Mouse (Mus musculus): ENCODE results near the gene Mapk10.

Mapk10 gene

GRCm38 (mm10) chr5:103211101-103211848 lies at the start of gene Mapk10:
Gene Mapk10, minus strand, starts transcription at chr5:103211334.
- peak; percentile 92 for DNase-seq (ENCODE audit: low spot score)

GRCm38 (mm10) chr5:103256144-103256543 lies 45.0 kb upstream of the Mapk10 start:
- DNase-seq (ENCODE audit: low spot score), result no peak

DNA sequence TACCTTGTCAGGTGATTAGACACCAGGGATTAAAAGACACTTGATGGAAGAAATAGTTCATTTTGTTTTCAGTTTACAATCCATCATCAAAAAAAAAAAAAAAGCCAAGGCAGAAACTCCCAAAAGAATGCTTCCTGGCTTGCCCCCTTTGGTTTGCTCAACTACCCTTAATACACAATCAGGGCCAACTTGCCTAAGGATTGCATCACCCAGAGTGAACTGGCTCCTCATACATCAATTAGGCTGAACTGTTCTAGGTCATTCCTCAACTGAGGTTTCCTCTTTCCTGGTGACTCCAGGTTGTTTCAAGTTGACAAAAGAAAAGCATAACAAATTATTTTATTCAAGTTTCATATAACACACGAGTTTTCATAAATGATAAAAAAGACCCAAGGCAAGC lies 31.3 kb upstream of the Mapk10 start:
- DNase-seq (ENCODE audit: low spot score), result no peak

DNA sequence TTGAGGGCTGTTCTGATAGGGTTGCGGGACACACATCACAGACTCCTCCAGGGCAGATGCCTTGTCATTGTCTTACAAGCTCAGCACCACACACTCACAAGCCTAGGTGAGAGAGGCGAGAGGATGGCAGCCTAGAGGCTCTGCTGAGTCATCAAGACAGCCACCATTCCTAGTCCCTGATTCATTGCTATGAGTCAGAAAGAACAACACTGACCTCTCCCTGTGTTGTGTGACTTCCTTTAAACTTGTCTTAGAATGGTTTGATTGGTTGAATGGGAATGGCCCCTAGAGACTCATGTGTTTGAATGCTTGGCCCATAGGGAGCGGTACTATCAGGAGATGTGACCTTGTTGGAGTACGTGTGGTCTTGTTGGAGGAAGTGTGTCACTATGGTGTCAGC lies 20.7 kb upstream of the Mapk10 start:
- DNase-seq (ENCODE audit: low spot score), result no peak

DNA sequence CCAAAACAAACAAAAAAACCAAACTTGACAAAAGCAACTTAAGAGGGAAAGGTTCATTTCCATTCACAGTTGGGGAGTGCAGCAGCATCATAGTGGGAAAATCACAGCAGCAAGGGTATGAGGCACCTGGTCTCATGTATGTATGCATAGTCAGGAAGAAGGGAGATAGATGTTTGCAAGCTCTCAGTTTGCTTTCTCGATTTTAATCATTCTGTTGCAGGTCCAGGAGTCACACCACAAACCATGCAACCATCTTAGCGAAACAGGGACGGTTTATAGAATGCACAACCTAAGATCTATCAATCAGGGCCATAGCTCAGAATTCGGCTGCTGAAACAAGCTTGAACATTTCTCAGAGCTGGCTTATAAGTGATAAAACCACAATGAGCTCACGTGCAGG lies 19.2 kb upstream of the Mapk10 start:
- no peak for DNase-seq (ENCODE audit: low spot score)

DNA sequence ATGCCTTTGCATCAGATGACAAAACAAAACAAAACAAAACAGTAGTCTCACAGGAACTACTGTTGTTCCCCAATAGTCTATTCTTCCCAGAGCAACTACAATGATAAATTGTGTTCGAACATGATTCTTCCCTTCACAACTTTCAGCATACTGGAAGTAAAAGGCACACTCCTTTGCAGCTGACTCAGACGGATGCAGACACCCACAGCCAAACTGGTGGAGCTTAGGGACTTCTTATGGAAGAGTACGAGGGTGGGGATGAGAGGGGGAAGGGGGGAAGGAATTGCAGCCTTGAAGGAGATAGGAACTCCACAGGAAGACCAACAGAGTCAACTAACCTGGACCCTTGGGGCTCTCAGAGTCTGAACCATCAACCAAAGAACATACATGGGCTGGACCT lies 18.2 kb upstream of the Mapk10 start:
- DNase-seq (ENCODE audit: low spot score), result no peak

DNA sequence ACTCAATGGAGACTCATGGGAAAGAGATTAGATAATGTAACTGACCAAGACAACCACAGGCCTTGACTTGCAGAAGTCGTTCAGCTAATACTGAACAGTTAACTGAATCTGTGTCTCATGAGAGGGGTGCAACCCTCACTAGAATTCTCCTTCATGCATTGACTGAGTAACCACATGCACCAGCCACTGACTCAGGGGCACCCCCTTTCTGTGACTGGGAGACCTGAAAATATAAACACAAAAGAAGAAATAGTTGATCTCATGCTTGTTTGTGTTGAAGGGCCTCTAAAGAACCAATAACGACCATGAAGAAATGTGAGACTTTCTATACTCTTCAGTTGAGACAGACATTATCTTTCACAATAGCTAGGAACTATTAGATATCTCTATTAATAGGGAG lies 10.9 kb upstream of the Mapk10 start:
- DNase-seq (ENCODE audit: low spot score), result no peak

- DNase-seq (ENCODE audit: low spot score), result peak; percentile 31
Observed at GRCm38 (mm10) chr5:103210644-103211043, 490 bp downstream of the Mapk10 start.

GRCm38 (mm10) chr5:103210018-103210417 lies 1.1 kb downstream of the Mapk10 start:
- no peak for DNase-seq (ENCODE audit: low spot score)

DNA sequence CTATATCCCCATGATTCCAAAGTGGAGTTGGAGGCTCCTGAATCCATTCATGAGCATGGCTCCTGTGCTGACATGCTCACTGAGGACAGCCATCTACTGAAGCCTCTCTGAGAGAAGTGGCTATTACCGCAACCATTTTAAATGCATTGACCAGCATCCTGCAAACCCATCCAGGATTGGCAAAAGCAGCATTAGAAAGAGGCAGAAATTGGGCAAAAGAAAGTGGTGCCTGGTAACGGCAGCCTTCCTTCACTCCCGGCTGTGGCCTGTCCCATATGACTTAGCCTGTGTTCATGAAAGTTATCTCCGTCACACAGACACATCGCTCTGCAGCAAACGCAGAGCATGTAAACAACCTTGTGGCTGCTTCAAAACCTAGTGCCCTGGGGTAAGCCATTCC lies 1.6 kb downstream of the Mapk10 start:
- no peak for DNase-seq (ENCODE audit: low spot score)

- no peak for DNase-seq (ENCODE audit: low spot score)
Observed at GRCm38 (mm10) chr5:103208869-103209268, 2.3 kb downstream of the Mapk10 start.

GRCm38 (mm10) chr5:103208021-103208511 lies 3.1 kb downstream of the Mapk10 start:
- no peak for DNase-seq (ENCODE audit: low spot score)

- DNase-seq (ENCODE audit: low spot score), result no peak
Observed at GRCm38 (mm10) chr5:103197796-103198325, 13.3 kb downstream of the Mapk10 start.

DNA sequence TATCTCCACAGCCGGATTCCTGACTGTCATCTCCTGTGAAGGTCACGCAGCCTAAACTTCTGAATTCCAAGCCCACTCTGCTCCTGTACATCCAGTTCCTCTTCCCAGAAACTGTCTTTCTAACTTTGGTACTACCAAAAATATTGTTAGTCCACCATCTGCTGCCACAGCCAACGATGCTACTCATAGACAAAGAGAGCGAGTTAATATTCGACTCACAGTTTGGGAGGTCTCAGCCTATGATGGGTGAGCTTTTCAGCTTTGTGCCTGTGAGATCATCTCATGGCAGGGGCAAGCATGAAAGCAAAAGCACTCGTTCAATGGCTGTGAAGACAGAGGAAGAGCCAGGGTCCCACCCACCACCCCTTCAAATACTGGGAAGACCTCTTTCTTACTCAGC lies 16.6 kb downstream of the Mapk10 start:
- DNase-seq (ENCODE audit: low spot score), result no peak

GRCm38 (mm10) chr5:103193700-103194099 lies 17.4 kb downstream of the Mapk10 start:
- DNase-seq (ENCODE audit: low spot score), result no peak

DNA sequence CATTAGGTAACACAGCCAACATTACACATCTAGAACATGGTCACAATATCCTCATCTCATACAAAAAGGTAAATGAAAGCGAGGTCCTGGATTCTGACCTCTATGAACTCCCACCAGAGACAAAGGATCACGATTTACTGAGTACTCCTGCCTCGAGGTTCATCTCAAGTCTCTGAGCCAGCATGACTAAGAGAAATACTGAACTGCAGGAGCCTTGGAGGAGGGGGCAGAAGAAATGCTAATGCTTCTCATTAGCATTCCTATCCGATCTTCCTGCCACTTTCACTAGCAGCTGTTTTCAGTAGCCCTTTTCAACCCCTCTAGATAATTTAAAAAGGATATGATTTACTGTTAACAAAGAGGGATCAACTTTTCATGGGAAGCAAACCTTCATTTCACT lies 19.6 kb downstream of the Mapk10 start:
- DNase-seq (ENCODE audit: low spot score), result no peak

GRCm38 (mm10) chr5:103184256-103184655 lies 26.9 kb downstream of the Mapk10 start:
- no peak for DNase-seq (ENCODE audit: low spot score)

GRCm38 (mm10) chr5:103181622-103182021 lies 29.5 kb downstream of the Mapk10 start:
- no peak for DNase-seq (ENCODE audit: low spot score)

GRCm38 (mm10) chr5:103177010-103177409 lies 34.1 kb downstream of the Mapk10 start:
- peak; percentile 32 for DNase-seq (ENCODE audit: low spot score)

GRCm38 (mm10) chr5:103175989-103176388 lies 35.1 kb downstream of the Mapk10 start:
- DNase-seq (ENCODE audit: low spot score), result no peak

DNA sequence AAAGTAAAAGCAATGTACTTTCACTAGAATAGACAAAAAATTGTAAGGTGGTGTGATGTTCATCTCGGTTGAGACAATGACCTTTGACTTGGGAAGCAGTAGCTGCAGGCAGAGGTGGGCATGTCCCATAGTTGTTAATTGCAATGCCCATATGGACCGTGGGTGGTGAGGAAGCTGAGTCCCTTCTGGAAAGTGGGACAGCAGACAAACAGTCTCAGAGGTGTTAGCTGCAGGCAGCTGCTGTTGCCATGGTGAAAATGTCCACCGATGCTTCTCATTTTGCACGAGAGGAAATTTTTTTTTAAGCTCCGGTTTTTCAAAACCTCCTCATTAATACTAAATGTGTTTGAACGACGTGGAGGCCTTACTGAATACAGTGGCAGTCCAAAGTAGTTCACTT lies 36.5 kb downstream of the Mapk10 start:
- peak; percentile 37 for DNase-seq (ENCODE audit: low spot score)

GRCm38 (mm10) chr5:103171207-103171606 lies 39.9 kb downstream of the Mapk10 start:
- DNase-seq (ENCODE audit: low spot score), result no peak

DNA sequence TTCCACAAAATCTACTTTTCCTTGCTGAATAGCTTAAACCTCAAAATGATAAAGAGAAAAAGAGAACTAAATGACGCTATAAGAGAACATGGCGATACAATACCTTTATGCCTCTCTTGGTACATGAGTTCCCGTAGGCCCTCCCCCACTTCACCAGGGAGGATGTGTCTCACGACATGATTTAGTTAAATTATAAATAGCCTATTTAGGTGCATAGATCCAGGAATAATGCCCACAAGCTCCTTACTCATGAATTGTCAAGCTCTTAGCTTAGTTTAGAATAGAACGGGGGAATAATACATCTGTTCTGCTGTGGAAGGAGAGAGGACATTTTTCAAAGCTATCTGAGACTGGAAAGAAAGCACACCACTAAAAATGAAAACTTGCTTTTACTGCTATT lies 43.8 kb downstream of the Mapk10 start:
- no peak for DNase-seq (ENCODE audit: low spot score)

- DNase-seq (ENCODE audit: low spot score), result no peak
Observed at GRCm38 (mm10) chr5:103166755-103167154, 44.4 kb downstream of the Mapk10 start.
